Mouse (Mus musculus): Measurements from ENCODE around the gene Timm50. TPM values are rescaled to one million over a fixed set of nuclear protein-coding genes. Genes with fewer than 3 reads are reported as not detected.

Timm50 gene
- polyA plus RNA-seq (2012; rRNA removed): 98.1 and 119 TPM in 2 replicates
- polyA plus RNA-seq (2014; fragmentation: Nextera tagmentation; extraction: Ambion mirVana): 138 TPM in 2 replicates

- ATAC-seq (ENCODE audit: low FRiP score, low read depth): peak; percentile 98
- peak within 1 kb of the TSS; percentile 55; the same call in 1 of the 2 replicates for H3K27ac ChIP-seq (replicated peaks; ENCODE audit: low read depth, low read length)
- WGBS: 1% methylated on average over 25 of the region's 45 CpGs
Measured at GRCm38 (mm10) chr7:28311926-28312543, at the start of gene Timm50. TSS of gene Timm50 (minus strand) at chr7:28312072.

DNA sequence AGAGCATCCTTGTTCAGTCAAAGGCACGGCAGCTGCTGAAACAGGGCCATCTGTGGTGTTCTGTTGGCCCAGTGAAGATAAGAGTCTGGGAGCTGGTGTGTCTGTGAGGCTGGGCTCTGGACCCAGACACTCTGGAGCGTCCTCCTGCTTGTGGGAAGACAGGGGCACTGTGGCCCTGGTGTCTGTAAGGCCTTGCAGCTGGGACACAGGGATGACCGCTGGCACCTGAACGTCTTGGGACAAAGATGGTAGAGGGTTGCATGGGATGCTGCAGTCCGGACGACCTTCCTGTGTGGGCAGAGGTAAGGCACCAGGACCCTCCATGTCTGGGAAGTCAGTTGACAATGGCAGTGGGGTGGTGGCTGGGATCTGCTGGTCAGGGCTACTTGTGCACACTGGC, 48.4 kb upstream of the Timm50 start:
- DNase-seq (ENCODE audit: low spot score) (no peak), ATAC-seq (ENCODE audit: low FRiP score, low read depth) (no peak)
- H3K9ac ChIP-seq (ENCODE audit: low read depth, low read length, severe bottlenecking): no peak overlapping the region
- H3K4me2 ChIP-seq (replicated peaks; ENCODE audit: low read depth, low read length, severe bottlenecking): no peak overlapping the region
- H3K36me3 ChIP-seq (ENCODE audit: control insufficient read depth, insufficient read depth, low read length): peaks cover 64% of the 10 kb centered on the region
- no peaks in the 10 kb centered on the region for H3K9me3 ChIP-seq (ENCODE audit: control insufficient read depth, low read length)
- H3K27ac ChIP-seq (replicated peaks; ENCODE audit: low read depth, low read length): no peak overlapping the region
- no peaks in the 10 kb centered on the region for H3K27me3 ChIP-seq (ENCODE audit: control insufficient read depth, insufficient read depth, low read length)
- peaks cover 8% of the 10 kb centered on the region; the same call in 1 of the 2 replicates for H3K4me1 ChIP-seq (ENCODE audit: control insufficient read depth, insufficient read depth, low read length)
- no peak for TF ChIP-seq POLR2A (IDR thresholded peaks at IDR 0.05; ENCODE audit: borderline replicate concordance, extremely low read depth, insufficient read depth, insufficient read length)
- H3K4me3 ChIP-seq (replicated peaks; ENCODE audit: low read length): no peak overlapping the region
- 92% methylated on average over 6 of the region's 6 CpGs for WGBS

More at GRCm38 (mm10) chr7:28311926-28312543, at the start of gene Timm50:
- no peaks in the 10 kb centered on the region for H3K9me3 ChIP-seq (ENCODE audit: control insufficient read depth, low read length)
- peak within 1 kb of the TSS; percentile 85 for H3K4me2 ChIP-seq (replicated peaks; ENCODE audit: low read depth, low read length, severe bottlenecking)
- 0 out of 2 replicates have a peak, but pooled peaks have one; percentile 72 for TF ChIP-seq POLR2A (IDR thresholded peaks at IDR 0.05; ENCODE audit: borderline replicate concordance, extremely low read depth, insufficient read depth, insufficient read length)
- H3K4me3 ChIP-seq (replicated peaks; ENCODE audit: low read length): peak within 1 kb of the TSS; percentile 95
- peaks cover 64% of the 10 kb centered on the region for H3K36me3 ChIP-seq (ENCODE audit: control insufficient read depth, insufficient read depth, low read length)
- H3K27me3 ChIP-seq (ENCODE audit: control insufficient read depth, insufficient read depth, low read length): no peaks in the 10 kb centered on the region
- peak within 1 kb of the TSS; percentile 85 for H3K9ac ChIP-seq (ENCODE audit: low read depth, low read length, severe bottlenecking)
- peak; percentile 98 for DNase-seq (ENCODE audit: low spot score)
- H3K4me1 ChIP-seq (ENCODE audit: control insufficient read depth, insufficient read depth, low read length): peaks cover 5% of the 10 kb centered on the region

DNA sequence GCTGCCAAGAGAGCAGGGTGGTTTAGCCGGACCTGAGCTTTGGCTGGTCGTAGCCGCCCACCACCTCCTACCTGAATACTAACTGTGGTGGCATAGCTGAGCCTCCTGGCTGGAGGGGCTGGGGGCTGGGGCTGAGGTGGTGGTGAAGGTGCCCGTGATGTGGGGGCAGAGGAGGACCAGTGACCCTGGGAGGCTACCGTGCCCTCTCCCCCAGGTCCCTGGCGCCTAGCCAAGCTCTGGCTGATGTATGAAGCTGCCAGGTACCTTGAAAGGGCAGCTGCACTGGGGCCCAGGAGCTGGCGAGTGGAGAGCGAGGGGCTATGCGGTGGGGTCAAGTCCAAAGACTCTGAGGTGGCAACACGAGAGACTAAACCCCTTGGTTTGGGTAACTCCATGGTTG, 48.0 kb upstream of the Timm50 start:
- TF ChIP-seq POLR2A (IDR thresholded peaks at IDR 0.05; ENCODE audit: borderline replicate concordance, extremely low read depth, insufficient read depth, insufficient read length): no peak
- Histone ChIP-seq H3K4me3 (replicated peaks; ENCODE audit: low read length) (no peak overlapping the region), H3K36me3 (ENCODE audit: control insufficient read depth, insufficient read depth, low read length) (peaks cover 63% of the 10 kb centered on the region), H3K27ac (replicated peaks; ENCODE audit: low read depth, low read length) (no peak overlapping the region), H3K9me3 (ENCODE audit: control insufficient read depth, low read length) (no peaks in the 10 kb centered on the region), H3K4me1 (ENCODE audit: control insufficient read depth, insufficient read depth, low read length) (peaks cover 8% of the 10 kb centered on the region; the same call in 1 of the 2 replicates), H3K27me3 (ENCODE audit: control insufficient read depth, insufficient read depth, low read length) (no peaks in the 10 kb centered on the region), H3K9ac (ENCODE audit: low read depth, low read length, severe bottlenecking) (no peak overlapping the region), H3K4me2 (replicated peaks; ENCODE audit: low read depth, low read length, severe bottlenecking) (no peak overlapping the region)
- WGBS: 91% methylated on average over 10 of the region's 10 CpGs
- ATAC-seq (ENCODE audit: low FRiP score, low read depth) (no peak), DNase-seq (ENCODE audit: low spot score) (no peak)

DNA sequence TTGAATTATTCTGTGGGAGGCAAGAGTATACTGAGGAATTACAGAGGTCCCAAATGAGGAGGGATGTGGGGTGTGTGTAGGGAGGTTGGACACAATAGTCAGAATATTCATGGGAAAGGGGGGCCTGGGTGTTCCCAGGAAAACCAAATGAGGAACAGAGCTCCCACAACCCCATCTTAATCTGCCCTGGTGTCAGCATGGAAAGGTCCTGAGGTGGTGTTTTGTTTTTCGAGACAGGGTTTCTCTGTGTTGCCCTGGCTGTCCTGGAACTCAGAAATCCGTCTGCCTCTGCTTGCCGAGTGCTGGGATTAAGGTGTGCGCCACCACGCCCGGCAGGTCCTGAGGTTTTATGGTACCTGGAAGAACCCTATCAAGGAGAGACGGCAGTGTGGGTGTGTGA, 46.6 kb upstream of the Timm50 start:
- ATAC-seq (ENCODE audit: low FRiP score, low read depth) (no peak), DNase-seq (ENCODE audit: low spot score) (no peak)

DNA sequence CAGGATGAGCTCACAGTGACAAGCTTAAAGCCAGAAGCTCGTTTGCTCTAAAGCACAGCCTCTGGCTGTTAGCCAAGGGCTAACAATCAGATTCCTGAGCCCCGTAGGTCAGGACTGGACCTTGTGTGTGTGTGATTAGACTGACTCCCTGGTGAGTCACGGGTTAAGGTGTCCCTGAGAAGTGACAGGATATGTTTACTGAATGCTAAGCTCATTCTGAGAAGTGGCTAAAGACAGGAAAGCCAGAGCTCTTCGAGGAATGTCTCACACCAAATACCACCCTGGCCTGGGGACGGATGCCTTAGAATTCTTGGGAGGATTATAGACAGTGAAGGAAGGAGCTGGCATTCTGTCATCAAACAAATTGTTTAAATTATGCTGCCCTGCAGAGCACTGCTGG, 46.1 kb upstream of the Timm50 start:
- Histone ChIP-seq H3K4me3 (replicated peaks; ENCODE audit: low read length) (no peak overlapping the region), H3K36me3 (ENCODE audit: control insufficient read depth, insufficient read depth, low read length) (peaks cover 66% of the 10 kb centered on the region), H3K9me3 (ENCODE audit: control insufficient read depth, low read length) (no peaks in the 10 kb centered on the region), H3K27me3 (ENCODE audit: control insufficient read depth, insufficient read depth, low read length) (no peaks in the 10 kb centered on the region), H3K4me1 (ENCODE audit: control insufficient read depth, insufficient read depth, low read length) (peaks cover 8% of the 10 kb centered on the region; the same call in 1 of the 2 replicates), H3K4me2 (replicated peaks; ENCODE audit: low read depth, low read length, severe bottlenecking) (no peak overlapping the region), H3K9ac (ENCODE audit: low read depth, low read length, severe bottlenecking) (no peak overlapping the region), H3K27ac (replicated peaks; ENCODE audit: low read depth, low read length) (peak overlapping the region; percentile 49; the same call in 1 of the 2 replicates)
- DNase-seq (ENCODE audit: low spot score): peak; percentile 33
- TF ChIP-seq POLR2A (IDR thresholded peaks at IDR 0.05; ENCODE audit: borderline replicate concordance, extremely low read depth, insufficient read depth, insufficient read length): no peak
- ATAC-seq (ENCODE audit: low FRiP score, low read depth): peak; percentile 2; the same call in 1 of the 2 replicates
- WGBS: 8% methylated on average over 5 of the region's 5 CpGs

More for the DNA sequence above, 46.6 kb upstream of the Timm50 start:
- no peak overlapping the region for H3K27ac ChIP-seq (replicated peaks; ENCODE audit: low read depth, low read length)
- H3K9me3 ChIP-seq (ENCODE audit: control insufficient read depth, low read length): no peaks in the 10 kb centered on the region
- TF ChIP-seq POLR2A (IDR thresholded peaks at IDR 0.05; ENCODE audit: borderline replicate concordance, extremely low read depth, insufficient read depth, insufficient read length): no peak
- no peak overlapping the region for H3K9ac ChIP-seq (ENCODE audit: low read depth, low read length, severe bottlenecking)
- peaks cover 62% of the 10 kb centered on the region for H3K36me3 ChIP-seq (ENCODE audit: control insufficient read depth, insufficient read depth, low read length)
- H3K4me3 ChIP-seq (replicated peaks; ENCODE audit: low read length): no peak overlapping the region
- H3K4me2 ChIP-seq (replicated peaks; ENCODE audit: low read depth, low read length, severe bottlenecking): no peak overlapping the region
- H3K4me1 ChIP-seq (ENCODE audit: control insufficient read depth, insufficient read depth, low read length): peaks cover 8% of the 10 kb centered on the region; the same call in 1 of the 2 replicates
- no peaks in the 10 kb centered on the region for H3K27me3 ChIP-seq (ENCODE audit: control insufficient read depth, insufficient read depth, low read length)
- WGBS: 65% methylated on average over 7 of the region's 7 CpGs
